Mouse (Mus musculus): ENCODE measurements at regions not wholly inside any gene's neighbourhood (a gene's known extent, or its start where the extent isn't known, plus 50 kb on each side); places are given as distances from the start of the nearest gene placed in this dataset.

GRCm38 (mm10) chr6:36286664-36287063 is 101.2 kb upstream of the Chrm2 start:
- peak; percentile 93 for ATAC-seq (replicated peaks; ENCODE audit: low read depth, poor library complexity, severe bottlenecking)

- no peak for ATAC-seq (replicated peaks; ENCODE audit: low read depth, poor library complexity, severe bottlenecking)
These were observed 74.3 kb upstream of the Chrm2 start for GRCm38 (mm10) chr6:36313586-36313985.
